Mouse (Mus musculus): ENCODE measurements at regions not wholly inside any gene's neighbourhood (a gene's known extent, or its start where the extent isn't known, plus 50 kb on each side); places are given as distances from the start of the nearest gene placed in this dataset.

DNA sequence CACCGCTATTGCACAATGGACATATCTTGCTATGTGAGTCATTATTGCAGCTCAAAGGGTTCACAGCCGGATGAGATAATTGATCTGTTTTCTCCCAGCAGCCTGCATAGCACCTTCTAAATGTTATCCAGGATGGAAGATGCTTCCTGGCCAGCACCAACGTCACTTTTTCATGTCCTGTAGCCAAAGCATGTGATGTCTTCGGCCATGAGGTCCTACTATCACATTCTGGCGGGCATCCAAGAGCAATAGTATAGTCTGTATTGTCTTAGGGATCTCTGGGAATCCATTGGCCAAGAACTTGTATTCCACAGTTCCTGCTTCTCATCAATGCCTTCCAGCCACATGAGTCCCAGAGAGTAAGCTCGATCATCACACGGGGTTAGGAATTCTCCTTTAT lies 70.6 kb downstream of the Npy start:
- in situ Hi-C loops (cut with MboI, MseI), result no loop called here

DNA sequence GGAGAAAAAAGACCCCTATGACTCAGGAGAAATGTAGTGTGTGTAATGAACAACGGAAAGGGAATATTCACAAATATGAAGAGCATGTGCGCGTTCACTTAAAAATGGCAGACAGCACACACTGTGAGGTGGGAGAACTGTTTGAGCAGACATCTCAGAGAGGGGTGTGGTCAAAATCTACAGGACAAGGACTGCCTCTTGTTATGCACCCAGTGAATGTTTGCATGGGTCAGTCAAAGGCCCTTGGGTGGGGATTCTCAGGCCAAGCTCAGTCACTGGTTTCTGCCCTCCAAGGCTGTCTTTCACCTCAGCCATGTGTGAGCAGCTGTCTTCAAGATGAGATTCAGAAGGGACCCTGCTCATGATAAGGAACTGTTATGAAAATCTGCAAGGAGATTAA lies 76.6 kb downstream of the Npy start:
- in situ Hi-C loops (cut with MboI, MseI), result no loop called here

DNA sequence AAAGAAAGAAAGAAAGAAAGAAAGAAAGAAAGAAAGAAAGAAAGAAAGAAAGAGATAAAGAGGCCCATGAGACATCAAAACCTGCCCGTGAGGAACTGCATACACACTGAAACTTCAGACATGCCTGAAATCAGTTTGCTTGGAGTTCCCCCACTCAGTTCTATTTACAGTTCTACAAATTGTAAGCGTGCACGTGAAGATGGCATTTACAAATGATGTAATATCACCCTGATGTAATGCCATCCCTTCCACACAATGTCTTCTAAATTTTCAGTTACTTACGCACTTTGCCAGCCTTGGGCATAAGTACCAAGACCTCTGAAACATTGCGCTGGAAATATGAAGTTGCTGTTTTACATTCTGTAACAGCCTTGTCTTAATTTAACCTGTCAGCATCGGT lies 79.0 kb downstream of the Npy start:
- in situ Hi-C loops (cut with MboI, MseI), result loop anchor here (25.0 kb wide), 2 partner anchors 389 to 914 kb away; partner anchors contain the start of gene Svs1

DNA sequence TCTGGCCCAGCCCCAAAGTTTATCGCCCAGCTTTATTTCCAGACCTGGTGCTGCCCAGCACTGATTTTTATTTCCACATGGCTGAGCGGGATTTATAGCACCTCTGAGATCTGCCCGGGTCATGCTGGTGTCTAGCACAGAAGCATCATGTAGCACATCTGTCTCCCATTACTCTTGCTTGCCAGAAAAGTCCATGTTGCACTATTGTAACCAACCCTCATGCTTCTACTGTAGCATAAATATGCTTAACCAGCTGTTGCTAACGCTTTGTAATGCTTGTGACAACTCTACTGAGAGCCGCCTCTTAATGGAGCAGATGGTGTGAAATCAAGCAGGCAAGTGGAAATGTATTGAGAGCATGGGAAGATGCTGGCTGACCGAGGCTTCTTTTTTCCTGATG lies 81.5 kb downstream of the Npy start:
- in situ Hi-C loops (cut with MboI, MseI), result loop anchor here (25.0 kb wide), 2 partner anchors 392 to 917 kb away; partner anchors contain the start of gene Svs1

DNA sequence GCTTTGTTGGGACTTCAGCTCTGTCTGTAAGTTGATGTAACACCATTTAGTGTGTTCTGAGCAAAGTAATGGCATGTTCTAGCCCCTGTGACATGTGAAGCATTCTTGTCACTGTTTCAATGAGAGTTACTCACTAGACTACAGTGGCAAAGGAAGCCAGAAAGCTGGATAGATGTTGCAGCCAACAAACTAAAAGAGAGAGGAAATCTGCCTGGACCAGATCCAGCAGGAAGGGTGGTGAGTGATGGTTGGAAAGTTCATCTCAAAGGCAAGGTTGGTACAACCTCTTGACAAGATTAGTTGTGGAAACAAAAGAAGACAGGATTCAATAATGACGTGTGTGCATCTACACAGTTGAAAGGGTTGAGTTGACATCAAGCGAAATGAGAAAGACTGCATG lies 83.9 kb downstream of the Npy start:
- in situ Hi-C loops (cut with MboI, MseI), result loop anchor here (25.0 kb wide), 2 partner anchors 394 to 919 kb away; partner anchors contain the start of gene Svs1

DNA sequence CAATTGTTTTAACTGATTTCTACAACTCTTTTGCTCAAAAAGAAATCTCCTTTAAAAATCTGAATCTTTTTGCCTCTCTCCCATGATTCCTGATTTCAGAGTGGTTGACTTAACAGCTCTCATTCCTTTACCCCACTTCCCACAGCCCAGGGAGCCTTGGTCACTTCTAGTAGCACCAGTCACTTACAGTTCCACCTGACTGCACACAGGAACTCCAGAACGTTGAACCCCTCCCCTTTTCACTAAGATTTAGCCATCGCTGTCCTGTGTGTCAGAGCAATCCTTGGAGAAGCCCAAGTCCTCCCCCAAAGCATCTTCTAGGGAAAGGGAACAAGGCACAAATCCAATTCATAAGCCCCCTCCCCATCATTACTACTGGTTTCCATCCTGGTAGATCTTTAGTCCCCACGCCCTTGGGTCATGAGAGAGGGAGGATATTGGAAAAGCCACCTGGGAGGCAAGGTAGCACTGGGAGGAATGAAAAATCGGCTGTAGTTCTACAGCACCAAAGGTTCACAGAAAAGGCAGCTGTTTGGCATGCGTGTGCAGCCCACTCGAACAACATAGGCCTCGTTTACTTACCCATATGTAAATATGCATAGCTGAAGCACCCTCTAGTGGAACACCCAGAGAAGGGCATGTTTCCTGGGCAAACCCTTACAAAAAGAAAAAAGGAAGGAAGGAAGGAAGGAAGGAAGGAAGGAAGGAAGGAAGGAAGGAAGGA lies 96.7 kb downstream of the Npy start:
- in situ Hi-C loops (cut with MboI, MseI), result loop anchor here (25.0 kb wide), 2 partner anchors 407 to 932 kb away; partner anchors contain the start of gene Svs1

DNA sequence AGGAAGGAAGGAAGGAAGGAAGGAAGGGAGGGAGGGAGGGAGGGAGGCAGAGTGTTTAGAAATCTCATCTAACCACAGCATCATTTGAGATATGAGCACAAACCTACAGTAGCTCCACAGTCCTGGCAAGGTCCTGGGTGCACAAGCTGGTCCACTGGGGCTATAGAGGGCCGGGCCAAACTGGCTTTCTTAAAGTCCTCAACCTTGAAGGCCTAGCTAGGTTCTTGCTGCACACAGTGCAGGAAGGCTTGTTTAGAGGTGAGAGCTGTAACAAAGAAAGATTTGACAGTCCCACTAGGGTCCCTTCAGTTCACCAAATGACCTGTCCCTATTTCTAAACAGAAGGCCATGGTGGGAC lies 97.3 kb downstream of the Npy start:
- in situ Hi-C loops (cut with MboI, MseI), result loop anchor here (25.0 kb wide), 2 partner anchors 407 to 932 kb away; partner anchors contain the start of gene Svs1

DNA sequence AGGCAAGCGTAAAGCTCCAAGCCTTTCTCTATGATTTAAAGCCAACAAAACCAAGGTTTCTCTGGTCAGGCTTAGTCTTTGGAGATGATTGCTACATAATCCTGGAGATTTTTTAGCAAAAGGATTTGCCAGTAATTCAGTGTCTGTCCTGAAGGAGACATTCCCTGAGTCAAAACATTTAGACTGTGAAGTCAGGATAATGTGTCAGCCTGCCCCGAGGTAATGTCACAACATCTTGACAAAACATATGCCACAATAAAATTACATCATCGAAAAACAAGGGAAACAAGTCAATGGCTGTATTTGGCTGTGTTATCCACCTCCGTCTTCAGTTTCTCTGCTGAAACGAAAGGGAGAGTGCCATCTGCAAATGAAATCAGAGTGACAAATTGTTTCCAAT lies 101.8 kb downstream of the Npy start:
- in situ Hi-C loops (cut with MboI, MseI), result loop anchor here (25.0 kb wide), 2 partner anchors 412 to 937 kb away; partner anchors contain the start of gene Svs1

DNA sequence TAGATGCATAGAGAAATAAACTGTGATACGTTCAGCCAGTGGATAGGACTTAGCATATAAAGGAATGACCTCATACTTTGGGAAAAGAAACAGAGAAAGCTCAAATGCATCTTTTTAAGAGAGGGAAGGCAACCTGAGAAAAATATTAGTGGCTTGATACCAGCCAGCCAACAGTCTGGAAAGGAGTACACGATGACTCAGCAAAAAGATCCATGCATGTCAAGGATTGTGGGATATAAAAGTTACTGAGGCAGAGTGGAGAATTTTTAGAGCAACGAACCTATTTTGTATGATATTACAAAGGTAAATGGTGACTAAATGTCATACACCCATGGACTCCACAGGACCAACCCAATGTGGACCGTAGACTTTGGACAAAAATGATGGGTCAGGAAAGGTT lies 105.6 kb downstream of the Npy start:
- in situ Hi-C loops (cut with MboI, MseI), result no loop called here

DNA sequence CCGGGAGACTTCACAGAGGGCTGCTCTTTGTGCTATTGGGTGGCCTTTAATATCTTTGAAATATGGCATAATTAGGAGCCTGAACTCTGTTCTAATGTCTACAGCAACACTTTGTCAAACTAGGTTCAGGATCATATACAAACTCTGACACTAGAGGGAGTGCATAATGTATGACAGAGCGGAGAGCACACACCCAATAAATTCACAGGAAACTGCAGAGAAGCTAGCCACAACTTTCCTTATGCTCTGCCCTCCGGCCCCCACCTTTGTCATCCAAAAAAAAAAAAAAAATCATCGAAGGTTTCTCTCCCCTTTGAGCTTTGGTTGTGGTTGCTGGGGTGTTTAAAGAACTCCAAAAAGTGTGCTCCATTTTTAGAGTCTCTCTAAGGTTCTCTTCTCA lies 107.6 kb downstream of the Npy start:
- in situ Hi-C loops (cut with MboI, MseI), result loop anchor here (5.0 kb wide), 2 partner anchors 162 to 367 kb away; no protein-coding TSS in a partner anchor

DNA sequence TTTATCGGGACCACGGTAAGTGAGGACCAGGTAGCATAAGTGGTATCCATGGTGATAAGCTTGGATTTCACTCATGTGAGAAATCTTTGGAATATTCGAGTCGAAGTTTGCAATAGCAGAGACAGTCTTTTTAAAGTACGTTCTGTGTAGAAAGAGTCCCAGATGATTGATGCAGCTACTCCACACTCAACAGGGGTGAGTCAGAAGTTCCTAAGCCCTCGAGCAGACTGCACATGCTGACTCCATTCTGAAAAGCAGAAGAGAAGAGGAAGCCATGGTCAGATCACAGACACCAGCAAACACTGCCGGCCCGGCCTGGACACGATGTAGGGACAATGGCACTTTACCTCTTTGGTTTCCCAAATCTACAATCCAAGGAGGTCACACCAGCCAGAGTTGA lies 120.6 kb downstream of the Npy start:
- in situ Hi-C loops (cut with MboI, MseI), result no loop called here

DNA sequence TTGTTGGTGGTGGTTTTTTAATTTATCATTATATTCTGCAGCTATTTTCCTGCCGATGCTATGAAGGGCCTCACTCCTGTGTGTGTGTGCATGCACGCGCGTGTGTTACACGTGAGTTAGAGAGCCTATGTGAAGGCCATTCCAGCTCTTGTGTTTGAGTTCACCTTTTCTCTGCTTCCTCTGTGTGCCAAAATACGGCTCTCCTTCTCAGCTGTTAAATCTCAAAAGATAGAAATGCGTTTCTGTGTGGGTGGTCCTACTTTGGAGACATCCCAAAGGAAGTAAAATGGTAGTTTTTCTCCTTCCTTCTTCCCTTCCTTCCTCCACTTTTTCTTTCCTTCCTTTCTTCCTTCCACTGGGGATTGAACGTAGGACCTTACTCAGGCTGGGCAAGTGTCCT lies 136.4 kb downstream of the Npy start:
- in situ Hi-C loops (cut with MboI, MseI), result no loop called here

DNA sequence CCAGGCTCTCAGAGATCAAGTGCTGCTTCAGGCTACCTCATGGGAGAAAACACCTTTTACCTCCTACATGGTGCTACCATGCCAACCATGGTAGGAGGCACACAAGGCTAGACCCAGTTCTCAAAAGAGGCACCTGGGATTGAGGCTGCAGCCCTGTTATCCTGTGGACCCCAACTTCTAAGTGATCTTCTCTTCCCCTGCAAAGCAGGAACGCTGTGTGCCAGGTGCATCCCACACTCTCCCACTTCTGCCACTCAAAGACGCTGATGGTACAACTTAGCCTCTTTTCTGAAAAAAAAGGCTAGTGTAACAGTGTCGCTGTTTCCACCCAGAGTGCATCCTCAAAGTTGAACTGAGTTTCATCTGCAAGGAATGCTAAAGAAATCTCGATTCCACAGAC lies 138.7 kb downstream of the Npy start:
- in situ Hi-C loops (cut with MboI, MseI), result no loop called here

DNA sequence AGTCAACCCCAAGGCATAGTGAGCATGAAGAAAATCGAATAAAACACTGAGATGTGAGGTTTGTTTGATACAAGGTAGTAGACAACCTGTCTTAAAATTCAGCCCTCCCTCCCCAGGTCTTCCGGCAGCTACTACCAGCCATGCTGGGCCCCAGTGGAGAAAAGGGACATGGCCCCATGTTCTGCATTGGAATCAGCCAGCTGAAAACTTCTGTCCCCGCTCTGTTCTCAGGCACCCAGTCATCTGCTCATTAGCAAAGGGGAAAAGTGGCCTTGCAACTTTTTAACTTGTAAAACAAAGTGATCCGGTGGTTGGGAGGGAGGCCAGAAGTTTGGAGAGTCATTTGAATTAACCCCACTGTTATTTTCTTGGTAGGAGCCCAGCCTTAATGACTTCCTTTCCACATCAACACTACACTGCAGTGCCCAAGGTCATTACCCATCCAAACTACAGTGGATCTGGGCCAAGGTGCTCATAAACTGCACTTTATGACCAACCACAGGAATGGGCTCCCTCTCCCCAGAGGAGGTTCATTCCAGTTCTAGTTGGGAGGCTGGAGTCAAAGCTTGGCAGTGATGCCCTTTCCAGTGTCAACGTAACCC lies 143.5 kb downstream of the Npy start:
- in situ Hi-C loops (cut with MboI, MseI), result no loop called here

DNA sequence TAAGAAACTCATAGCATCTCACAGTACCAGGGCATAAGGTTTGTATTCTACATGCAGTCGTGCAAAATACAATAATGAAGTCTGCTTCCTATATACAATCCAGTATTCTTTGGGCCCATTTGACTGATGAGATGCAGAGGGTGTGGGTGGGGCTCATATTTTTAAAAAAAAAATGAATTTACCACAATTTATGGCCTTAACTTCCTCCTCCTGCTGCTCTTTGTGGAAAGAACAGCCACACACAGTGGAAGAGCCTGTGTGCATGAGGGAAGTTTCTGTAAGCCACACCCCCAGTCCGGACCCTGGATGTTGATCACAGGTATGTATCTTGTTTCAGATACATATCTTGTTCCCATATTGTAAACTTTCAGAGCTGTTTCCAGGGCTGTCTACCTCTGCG lies 143.5 kb upstream of the Mpp6 start:
- in situ Hi-C loops (cut with MboI, MseI), result no loop called here

DNA sequence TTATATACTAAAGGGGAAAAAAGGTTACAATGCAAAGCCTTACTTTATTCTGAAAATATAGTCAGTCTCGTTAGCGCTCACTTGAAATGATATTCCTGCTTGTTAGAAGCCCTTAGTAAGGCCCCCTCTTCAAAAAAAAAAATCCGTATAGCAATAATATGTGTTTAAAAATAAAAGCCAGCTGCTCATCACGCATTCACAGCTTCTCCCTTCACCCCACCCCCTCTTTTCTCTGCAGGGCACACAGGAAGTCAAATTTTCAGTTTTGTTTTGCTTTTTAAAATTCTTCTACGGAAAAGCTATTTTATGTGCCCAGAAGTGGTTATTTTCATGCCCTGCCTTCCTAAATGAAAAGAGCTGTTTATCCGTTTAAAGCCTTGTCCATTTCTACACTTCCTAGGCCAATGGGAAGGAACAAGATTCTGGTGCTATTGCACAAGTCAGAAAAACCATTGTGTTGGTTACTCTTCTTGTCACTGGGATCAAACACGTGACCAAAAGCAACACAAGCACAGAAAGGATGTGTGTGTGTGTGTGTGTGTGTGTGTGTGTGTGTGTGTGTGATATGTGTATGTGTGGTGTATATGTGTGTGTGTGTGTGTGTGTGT lies 136.7 kb upstream of the Mpp6 start:
- in situ Hi-C loops (cut with MboI, MseI), result no loop called here

DNA sequence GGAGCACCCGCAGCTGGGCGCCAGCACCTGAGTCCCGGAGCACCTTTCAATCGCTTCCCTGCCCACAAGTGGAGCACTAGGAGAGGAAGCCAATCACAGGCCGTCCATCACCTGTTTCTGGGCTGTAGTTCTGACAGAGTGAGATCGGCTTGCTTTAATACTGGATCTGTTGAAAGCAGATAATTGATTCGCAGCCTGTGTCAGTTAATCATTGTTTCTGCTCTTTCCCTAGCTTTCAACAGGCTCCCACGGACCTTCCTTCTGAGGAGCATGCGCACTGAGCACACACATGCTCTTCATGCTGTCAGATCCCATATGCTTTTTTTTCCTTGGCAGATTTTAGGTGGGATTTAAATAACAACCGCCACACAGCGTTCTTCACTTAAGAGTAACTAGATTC lies 132.3 kb upstream of the Mpp6 start:
- in situ Hi-C loops (cut with MboI, MseI), result no loop called here

DNA sequence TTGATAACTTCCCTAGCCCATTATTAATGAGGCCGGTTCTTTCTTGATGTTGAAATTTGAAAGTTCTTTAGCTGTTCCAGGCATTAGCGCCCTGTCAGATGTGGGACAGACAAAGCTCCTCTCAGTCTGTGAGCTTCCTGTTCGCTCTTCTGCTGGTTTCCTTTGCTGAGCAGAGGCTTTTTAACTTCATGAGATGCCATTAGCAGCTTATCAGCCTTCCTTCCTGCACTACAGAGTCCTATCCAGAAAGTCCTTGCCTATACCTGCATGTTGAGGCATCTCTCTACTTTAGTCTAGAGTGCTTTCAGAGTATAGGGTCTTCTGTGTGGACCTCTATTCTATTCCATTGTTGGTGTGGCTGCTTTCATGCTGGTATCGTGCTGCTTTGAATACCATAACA lies 126.3 kb upstream of the Mpp6 start:
- in situ Hi-C loops (cut with MboI, MseI), result no loop called here

DNA sequence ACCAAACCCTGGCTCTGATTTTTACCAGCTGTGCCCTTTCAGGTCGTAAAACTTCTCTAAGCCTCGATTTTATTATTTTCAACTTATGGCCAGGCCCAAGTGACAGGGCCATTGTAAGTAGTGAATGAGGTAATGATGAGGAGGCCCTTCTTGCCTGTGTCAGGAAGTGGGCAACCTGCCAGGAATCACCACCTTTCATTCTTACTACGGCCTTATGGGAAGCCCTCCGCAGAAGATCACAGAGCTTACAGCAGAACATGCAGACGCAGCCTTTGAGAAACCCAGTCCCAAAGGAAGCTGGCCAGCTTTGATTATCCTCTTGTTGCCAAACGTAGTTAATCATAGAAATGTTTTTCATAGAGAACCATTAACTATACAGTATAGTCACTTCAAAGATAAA lies 124.9 kb upstream of the Mpp6 start:
- in situ Hi-C loops (cut with MboI, MseI), result no loop called here

DNA sequence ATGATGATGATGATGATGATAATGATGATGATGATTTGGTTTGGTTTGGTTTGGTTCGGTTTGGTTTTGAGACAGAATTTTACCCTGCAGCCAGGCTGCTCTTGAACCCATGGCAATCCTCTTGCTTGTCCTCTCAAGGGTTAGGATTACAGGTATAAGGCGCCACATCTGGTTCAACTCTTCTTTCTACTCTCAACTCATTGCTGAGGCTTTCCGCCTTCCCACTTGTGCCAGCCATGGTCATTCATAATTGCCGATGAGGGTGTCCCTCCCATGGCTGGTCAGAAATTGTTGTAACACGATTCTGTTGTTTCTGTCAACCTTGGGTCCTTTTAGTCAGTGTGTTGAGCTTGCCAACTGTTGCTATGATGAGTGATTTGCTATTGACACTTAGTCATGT lies 122.9 kb upstream of the Mpp6 start:
- in situ Hi-C loops (cut with MboI, MseI), result no loop called here

DNA sequence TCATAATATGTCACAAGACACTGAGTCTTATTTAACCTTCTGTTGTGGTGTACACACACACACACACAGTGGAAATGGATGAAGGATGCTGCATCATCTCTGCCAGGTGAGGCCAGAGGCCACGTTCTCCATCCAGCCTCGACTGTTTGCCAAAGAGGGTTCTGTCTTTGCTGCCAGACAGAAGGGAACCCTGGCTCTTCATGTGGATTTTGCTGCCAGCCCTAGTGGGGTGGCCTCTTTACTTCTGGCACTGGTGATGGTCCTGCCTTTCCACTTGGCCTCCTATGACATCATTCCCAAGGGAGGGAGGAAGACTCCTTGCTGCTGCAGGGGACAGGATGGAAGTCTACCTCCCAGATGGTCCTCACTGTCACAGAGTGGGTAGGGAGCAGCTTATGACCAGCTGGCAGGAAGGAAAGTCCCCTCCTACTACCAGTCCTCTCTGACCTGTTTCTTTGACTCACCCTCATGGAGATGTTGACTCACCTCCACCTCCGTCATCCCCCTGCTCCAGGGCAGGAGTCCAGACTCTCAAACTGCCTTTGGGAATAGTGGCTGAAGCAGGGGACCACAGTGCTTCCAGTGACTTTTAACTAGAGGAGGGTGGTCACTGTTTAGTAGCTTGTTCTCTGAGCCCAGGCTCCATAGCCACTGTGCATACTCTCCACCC lies 122.4 kb upstream of the Mpp6 start:
- in situ Hi-C loops (cut with MboI, MseI), result no loop called here

All from T-helper 1 cell (primary cell).